Mouse (Mus musculus) cerebellum, adult 9-10 months (tissue): ENCODE measurements around the gene Kat6b.

Source experiments
- DNase-seq: peaks from one replicate; pipeline ENCODE4 v3.0.0; 2022

Gene Kat6b

GRCm38 (mm10) chr14:21525674-21526073 lies 44.4 kb downstream of the Kat6b start:
- DNase-seq = no peak

GRCm38 (mm10) chr14:21533566-21533965 lies 52.3 kb downstream of the Kat6b start:
- no peak for DNase-seq

GRCm38 (mm10) chr14:21534066-21534465 lies 52.8 kb downstream of the Kat6b start:
- DNase-seq = no peak

GRCm38 (mm10) chr14:21534542-21535272 lies 53.5 kb downstream of the Kat6b start:
- DNase-seq = no peak

GRCm38 (mm10) chr14:21536485-21537181 lies 55.4 kb downstream of the Kat6b start:
- no peak for DNase-seq

DNA sequence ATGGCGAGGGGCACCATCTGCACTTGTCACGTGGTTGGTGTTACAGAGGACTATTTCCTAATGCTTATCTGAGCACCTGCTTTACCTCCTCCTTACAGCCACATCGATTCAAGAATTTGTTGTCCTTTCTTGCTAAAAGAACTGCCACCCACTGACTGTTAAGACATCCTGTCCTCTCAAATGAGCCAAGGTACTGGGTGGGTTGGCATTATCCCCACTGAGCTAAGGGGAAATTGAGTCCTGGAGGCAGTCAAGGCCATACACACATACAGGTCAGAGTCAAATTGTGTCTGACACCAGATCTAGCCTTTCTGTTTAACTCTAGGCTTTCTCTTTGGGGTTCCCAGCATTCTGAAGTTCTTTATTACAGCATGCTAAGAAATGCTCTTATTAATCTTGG lies 56.6 kb downstream of the Kat6b start:
- DNase-seq = no peak

GRCm38 (mm10) chr14:21539731-21540130 lies 58.5 kb downstream of the Kat6b start:
- no peak for DNase-seq

DNA sequence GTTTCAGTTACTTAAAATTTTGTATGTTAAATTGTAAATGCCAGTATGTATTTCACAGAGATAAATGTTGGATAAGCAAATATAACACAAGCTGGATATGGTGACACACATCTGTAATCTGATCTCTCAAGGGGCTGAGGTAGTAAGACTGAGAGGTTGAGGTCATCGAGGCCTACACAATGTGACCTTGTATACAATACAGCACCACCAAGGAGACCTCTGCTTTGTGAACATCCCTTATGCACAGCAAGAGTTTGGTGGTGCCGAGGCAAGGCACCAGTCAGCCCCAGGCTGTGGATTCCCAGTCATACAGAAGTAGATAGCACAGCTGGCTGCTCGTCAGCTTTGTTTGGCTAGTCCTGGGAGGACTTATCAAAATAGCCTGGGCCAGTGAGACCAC lies 59.1 kb downstream of the Kat6b start:
- no peak for DNase-seq

DNA sequence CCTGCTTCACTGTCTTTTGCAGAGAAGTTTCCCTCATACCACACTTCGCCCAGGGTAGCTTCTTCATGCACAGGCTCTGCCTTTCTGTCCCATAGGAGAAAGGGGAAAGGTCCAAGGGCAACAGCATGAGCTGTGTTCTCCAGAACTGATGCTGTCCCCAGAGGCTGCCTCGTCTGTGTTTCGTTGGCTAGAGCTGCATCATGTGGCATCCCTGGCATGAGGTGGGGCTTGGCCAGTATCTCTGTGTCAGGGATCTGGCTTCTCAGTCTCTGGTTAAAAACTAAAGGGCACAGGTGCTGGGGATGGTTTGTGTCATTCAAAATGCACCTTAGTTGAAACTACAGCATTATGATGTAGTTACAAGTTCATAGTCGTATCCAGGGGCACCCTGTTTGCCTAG lies 64.3 kb downstream of the Kat6b start:
- DNase-seq = no peak

- DNase-seq = no peak
Measured at GRCm38 (mm10) chr14:21546351-21546750, 65.1 kb downstream of the Kat6b start.

DNA sequence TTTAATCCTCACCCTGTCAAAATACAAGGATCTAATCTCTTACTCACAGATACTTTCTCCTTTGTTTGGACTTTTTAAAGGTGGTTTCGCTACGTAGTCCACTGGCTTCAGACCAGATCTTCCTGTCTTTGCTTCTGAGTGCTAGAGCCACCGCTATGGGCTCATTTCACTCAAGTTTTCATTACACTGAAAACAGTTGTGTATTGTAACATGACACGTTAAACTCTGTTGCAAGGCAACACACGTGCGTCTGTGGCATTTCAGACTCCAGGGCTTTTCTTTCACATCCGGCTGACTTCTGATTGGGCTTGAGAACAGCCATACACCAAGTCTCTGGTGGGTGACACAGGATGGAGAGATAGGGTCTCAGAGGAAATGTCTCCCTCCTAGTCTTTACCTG lies 66.1 kb downstream of the Kat6b start:
- DNase-seq = no peak

DNA sequence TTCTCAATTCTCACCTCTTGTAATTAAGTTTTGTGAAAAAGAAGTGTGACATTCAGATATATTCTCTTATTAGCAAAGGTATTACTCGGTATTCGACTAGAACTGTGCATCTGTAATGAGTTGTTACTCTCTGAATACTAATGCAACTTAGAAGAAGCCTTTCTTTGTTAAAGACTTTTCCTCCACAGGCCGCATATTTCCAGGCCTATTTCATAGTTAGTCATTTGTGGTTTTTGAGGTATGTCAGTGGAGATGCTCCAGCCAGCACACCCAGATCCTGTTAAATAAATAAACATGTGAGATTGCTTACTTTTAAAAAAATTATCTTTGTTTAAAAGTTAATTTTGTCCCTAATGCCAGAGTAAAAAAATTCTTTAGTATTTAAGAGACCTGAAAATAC lies 66.7 kb downstream of the Kat6b start:
- DNase-seq = no peak

- DNase-seq = no peak
Measured at GRCm38 (mm10) chr14:21548952-21549607, 67.8 kb downstream of the Kat6b start.

DNA sequence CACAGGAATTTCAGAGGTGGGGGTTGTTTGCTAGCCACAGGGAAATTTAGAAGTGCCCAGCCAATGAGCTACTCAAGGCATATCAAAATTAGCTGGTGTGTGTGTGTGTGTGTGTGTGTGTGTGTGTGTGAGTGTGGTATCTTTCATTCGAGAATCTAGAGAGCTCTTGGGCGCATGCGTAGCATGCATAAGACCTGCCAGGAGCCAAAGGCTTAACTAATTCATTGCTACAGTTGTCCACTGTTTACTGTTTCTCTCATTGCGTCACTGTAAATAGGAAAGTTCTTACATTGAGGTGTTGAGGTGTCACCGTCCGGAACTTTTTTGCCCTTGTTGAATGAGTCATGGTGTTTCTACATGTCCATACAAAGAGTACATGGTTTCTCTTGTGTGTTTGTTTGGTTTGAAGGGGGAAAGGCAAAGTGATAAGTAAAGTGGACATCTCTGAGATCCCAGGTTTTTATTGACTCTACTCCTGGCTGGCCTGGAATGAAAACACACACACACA lies 68.4 kb downstream of the Kat6b start:
- DNase-seq = no peak

- DNase-seq = no peak
Measured at GRCm38 (mm10) chr14:21550576-21550975, 69.3 kb downstream of the Kat6b start.

- no peak for DNase-seq
Measured at GRCm38 (mm10) chr14:21551655-21552054, 70.4 kb downstream of the Kat6b start.

DNA sequence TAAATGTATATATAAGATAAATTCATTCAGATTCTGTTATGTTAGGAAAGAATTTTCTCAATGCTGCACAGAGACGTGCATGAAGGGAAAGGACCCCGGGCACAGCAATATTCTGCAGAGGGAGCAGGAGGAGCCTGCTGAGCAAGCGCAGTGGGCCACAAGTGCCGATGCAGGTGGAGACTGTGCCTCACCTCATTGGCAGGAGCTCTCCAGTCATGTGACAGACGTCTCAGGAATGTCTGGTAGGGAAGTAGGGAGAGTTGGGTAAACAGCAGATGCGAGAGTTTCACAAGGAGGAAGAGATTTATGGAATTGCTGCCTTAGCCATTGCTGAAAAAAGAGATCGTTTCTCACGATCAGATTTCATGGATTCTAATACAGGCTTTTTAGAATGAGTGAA lies 71.7 kb downstream of the Kat6b start:
- no peak for DNase-seq

DNA sequence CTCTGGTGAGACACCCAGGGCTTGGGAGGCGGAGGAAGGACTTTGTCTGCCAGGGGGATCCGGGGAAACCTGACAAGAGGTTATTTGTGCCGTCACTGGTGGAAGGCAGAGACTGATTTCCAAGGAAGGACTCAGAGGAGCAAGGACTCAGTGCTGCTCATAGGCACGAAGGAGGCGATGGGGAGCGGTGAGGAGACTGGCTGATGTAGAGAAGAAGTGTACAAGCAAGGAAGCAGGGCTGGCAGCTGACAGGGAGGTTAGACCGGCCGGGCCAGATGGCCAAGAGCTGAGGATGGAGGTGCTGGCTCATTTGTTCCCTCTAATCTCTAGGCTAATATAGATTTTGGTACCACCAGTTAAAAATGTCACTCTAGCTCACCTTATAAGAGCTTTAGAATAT lies 72.8 kb downstream of the Kat6b start:
- DNase-seq = peak; percentile 62

- DNase-seq = no peak
Measured at GRCm38 (mm10) chr14:21558440-21559131, 77.4 kb downstream of the Kat6b start.

DNA sequence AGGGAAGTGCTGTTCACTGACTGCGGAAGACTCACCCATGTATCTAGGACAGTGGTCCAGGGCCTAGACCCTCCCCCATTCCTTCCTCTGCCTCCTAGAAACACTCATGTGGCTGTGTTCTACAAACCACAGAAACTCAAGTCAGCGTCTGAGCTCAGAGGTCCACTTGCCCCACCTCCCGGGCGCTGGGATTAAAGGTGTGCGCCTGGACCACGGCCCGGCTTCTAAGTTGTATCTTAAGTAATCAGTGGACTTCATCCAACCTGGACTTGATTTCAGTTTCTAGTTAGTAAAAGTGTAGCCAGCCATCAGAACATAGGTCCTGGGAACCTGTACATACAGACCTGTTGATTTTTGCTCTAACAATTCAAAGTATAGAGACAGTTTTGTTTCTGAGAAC lies 78.2 kb downstream of the Kat6b start:
- no peak for DNase-seq

- DNase-seq = no peak
Measured at GRCm38 (mm10) chr14:21560481-21561209, 79.4 kb downstream of the Kat6b start.

DNA sequence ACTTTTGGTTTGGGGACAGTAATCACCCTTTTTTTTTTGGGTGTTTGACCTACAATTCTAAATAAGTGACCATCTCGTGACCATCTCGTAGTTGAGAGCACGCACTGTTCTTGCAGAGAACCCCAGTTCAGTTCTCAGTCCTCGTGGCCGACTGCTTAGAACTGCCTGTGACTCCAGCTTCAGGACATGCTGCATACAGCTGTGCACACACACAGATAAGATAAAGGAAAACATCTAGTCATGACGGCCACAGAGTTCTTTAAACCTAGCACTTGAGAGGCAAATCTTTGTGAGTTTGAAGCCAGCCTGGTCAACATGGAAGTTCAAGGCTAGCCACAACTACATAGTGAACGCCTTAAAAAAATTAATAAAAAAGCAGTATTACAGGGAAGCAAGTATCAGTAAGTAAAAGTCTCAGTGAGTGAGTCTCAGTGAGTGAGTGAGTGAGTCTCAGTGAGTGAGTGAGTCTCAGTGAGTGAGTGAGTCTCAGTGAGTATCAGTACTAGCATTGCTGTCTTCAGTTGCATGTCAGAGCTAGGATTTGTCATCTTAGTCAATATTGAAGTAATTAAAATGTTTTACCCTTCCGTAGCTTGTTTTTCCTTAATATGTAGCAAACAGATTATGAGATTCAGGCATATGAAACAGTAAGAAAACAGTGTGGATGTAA lies 80.3 kb downstream of the Kat6b start:
- no peak for DNase-seq
